Mouse (Mus musculus) forebrain, embryonic 11.5 days (tissue): ENCODE data around the gene Clcnka. TPM values are rescaled to one million over a fixed set of nuclear protein-coding genes. Genes with fewer than 3 reads are reported as not detected.

Source experiments
- ATAC-seq: fragments of 200-750 bp; cut with Nextera tagmentation; replicated peaks from 2 replicates; pipeline ENCODE4 v1.8.0; 2017; ENCODE audit warnings: moderate TSS enrichment; ENCODE audit not compliant: low FRiP score
- DNase-seq: peaks from one replicate; pipeline ENCODE4 v3.0.0-alpha.2; 2017; ENCODE audit warnings: low spot score
- H3K27ac ChIP-seq: fragments of 300-500 bp; sonication (generic); 2 replicates; pipeline ENCODE4 v1.5.1; 2014; ENCODE audit warnings: low read depth, low read length
- H3K27me3 ChIP-seq: fragments of 300-500 bp; sonication (generic); 2 replicates; pipeline ENCODE4 v1.6.1; 2014; ENCODE audit warnings: mild to moderate bottlenecking, low read length, mixed read lengths; ENCODE audit not compliant: control insufficient read depth, insufficient read depth
- H3K36me3 ChIP-seq: fragments of 300-500 bp; sonication (generic); 2 replicates; pipeline ENCODE4 v1.6.1; 2014; ENCODE audit warnings: mild to moderate bottlenecking, low read length, moderate library complexity, mixed read lengths; ENCODE audit not compliant: control insufficient read depth, insufficient read depth
- H3K4me1 ChIP-seq: fragments of 300-500 bp; sonication (generic); replicated peaks from 2 replicates; pipeline ENCODE4 v1.6.1; 2014; ENCODE audit warnings: low read length, mixed read lengths; ENCODE audit not compliant: control insufficient read depth, insufficient read depth
- H3K4me2 ChIP-seq: fragments of 300-500 bp; sonication (generic); 2 replicates; pipeline ENCODE4 v1.6.1; 2014; ENCODE audit warnings: low read depth, mild to moderate bottlenecking, low read length, moderate library complexity, mixed read lengths; ENCODE audit not compliant: severe bottlenecking
- H3K4me3 ChIP-seq: fragments of 300-500 bp; sonication (generic); 2 replicates; pipeline ENCODE4 v1.5.1; 2014; ENCODE audit warnings: low read depth, low read length
- H3K9ac ChIP-seq: fragments of 300-500 bp; sonication (generic); 2 replicates; pipeline ENCODE4 v1.6.1; 2014; ENCODE audit warnings: low read length
- H3K9me3 ChIP-seq: fragments of 300-500 bp; sonication (generic); 2 replicates; pipeline ENCODE4 v1.6.1; 2016; ENCODE audit warnings: low read length, mixed read lengths; ENCODE audit not compliant: control insufficient read depth
- WGBS: fragments of 180-500 bp; shearing (Covaris S2); extraction: QIAGEN DNeasy Blood & Tissue Kit; methylation state at CpG from one replicate; pipeline ENCODE4 v1.1.7; 2014; 5-methylcytosine and 5-hydroxymethylcytosine counted together
- polyA plus RNA-seq: library from polyadenylated mRNA; unstranded; fragments of >200 nt; fragmentation: Nextera tagmentation; extraction: Ambion mirVana; gene quantifications from 2 replicates; pipeline ENCODE4 v1.2.1, GENCODE M21; 2014

Clcnka gene
- polyA plus RNA-seq, 1 experiment from 2014 or later, result 0.17 TPM

GRCm38 (mm10) chr4:141391293-141391692 lies 7.2 kb downstream of the Clcnka start:
- Histone ChIP-seq H3K4me3 (no peak overlapping the region), H3K9ac (no peak overlapping the region), H3K27ac (no peak overlapping the region), H3K27me3 (peaks cover 1% of the 10 kb centered on the region; the same call in 1 of the 2 replicates), H3K4me2 (no peak overlapping the region), H3K36me3 (no peaks in the 10 kb centered on the region), H3K4me1 (no peaks in the 10 kb centered on the region), H3K9me3 (no peaks in the 10 kb centered on the region)
- ATAC-seq (no peak), DNase-seq (no peak)
- 84% methylated on average over 12 of the region's 12 CpGs for whole genome bisulfite sequencing

GRCm38 (mm10) chr4:141389366-141390150 lies 9.0 kb downstream of the Clcnka start:
- ATAC-seq (no peak), DNase-seq (no peak)
- no peak overlapping the region for H3K9ac ChIP-seq
- WGBS, result 72% methylated on average over 18 of the region's 18 CpGs
- peaks cover 5% of the 10 kb centered on the region for H3K27me3 ChIP-seq
- no peaks in the 10 kb centered on the region for H3K4me1 ChIP-seq
- no peak overlapping the region for H3K4me3 ChIP-seq
- no peaks in the 10 kb centered on the region for H3K9me3 ChIP-seq
- no peak overlapping the region for H3K27ac ChIP-seq
- H3K4me2 ChIP-seq, result no peak overlapping the region
- no peaks in the 10 kb centered on the region for H3K36me3 ChIP-seq

GRCm38 (mm10) chr4:141387933-141388332 lies 10.6 kb downstream of the Clcnka start:
- Histone ChIP-seq H3K27me3 (peaks cover 21% of the 10 kb centered on the region), H3K9me3 (no peaks in the 10 kb centered on the region), H3K4me2 (no peak overlapping the region), H3K4me3 (no peak overlapping the region), H3K27ac (no peak overlapping the region), H3K36me3 (no peaks in the 10 kb centered on the region), H3K9ac (no peak overlapping the region), H3K4me1 (no peaks in the 10 kb centered on the region)
- ATAC-seq (0 out of 2 replicates have a peak, but pooled peaks have one; percentile 17), DNase-seq (no peak)
- 69% methylated on average over 5 of the region's 5 CpGs for whole genome bisulfite sequencing

GRCm38 (mm10) chr4:141387093-141387784 lies 11.3 kb downstream of the Clcnka start:
- H3K9ac ChIP-seq, result no peak overlapping the region
- H3K27me3 ChIP-seq, result peaks cover 27% of the 10 kb centered on the region
- 23% methylated on average over 5 of the region's 5 CpGs for WGBS
- no peaks in the 10 kb centered on the region for H3K9me3 ChIP-seq
- H3K27ac ChIP-seq, result no peak overlapping the region
- no peak overlapping the region for H3K4me3 ChIP-seq
- H3K36me3 ChIP-seq, result no peaks in the 10 kb centered on the region
- peak; percentile 83 for DNase-seq
- H3K4me2 ChIP-seq, result no peak overlapping the region
- peaks cover 4% of the 10 kb centered on the region; the same call in 1 of the 2 replicates for H3K4me1 ChIP-seq
- ATAC-seq, result 0 out of 2 replicates have a peak, but pooled peaks have one; percentile 45

- Histone ChIP-seq H3K9me3 (no peaks in the 10 kb centered on the region), H3K27ac (no peak overlapping the region), H3K36me3 (no peaks in the 10 kb centered on the region), H3K27me3 (peaks cover 36% of the 10 kb centered on the region), H3K9ac (no peak overlapping the region), H3K4me1 (peaks cover 6% of the 10 kb centered on the region; the same call in 1 of the 2 replicates), H3K4me3 (no peak overlapping the region), H3K4me2 (no peak overlapping the region)
- no peak for ATAC-seq
- DNase-seq, result no peak
- 70% methylated on average over 7 of the region's 7 CpGs for WGBS
Measured at GRCm38 (mm10) chr4:141386150-141386549, 12.4 kb downstream of the Clcnka start.

- Histone ChIP-seq H3K27me3 (peaks cover 36% of the 10 kb centered on the region), H3K9me3 (no peaks in the 10 kb centered on the region), H3K4me3 (no peak overlapping the region), H3K27ac (no peak overlapping the region), H3K4me1 (peaks cover 6% of the 10 kb centered on the region; the same call in 1 of the 2 replicates), H3K36me3 (no peaks in the 10 kb centered on the region), H3K9ac (no peak overlapping the region), H3K4me2 (no peak overlapping the region)
- DNase-seq (peak; percentile 79), ATAC-seq (peak; percentile 49; the same call in 1 of the 2 replicates)
- WGBS, result 1% methylated on average over 7 of the region's 7 CpGs
Measured at GRCm38 (mm10) chr4:141385275-141385674, 13.2 kb downstream of the Clcnka start.

- Histone ChIP-seq H3K4me2 (peak overlapping the region; percentile 52), H3K9ac (no peak overlapping the region), H3K4me1 (peaks cover 6% of the 10 kb centered on the region; the same call in 1 of the 2 replicates), H3K9me3 (no peaks in the 10 kb centered on the region), H3K27me3 (peaks cover 36% of the 10 kb centered on the region), H3K36me3 (no peaks in the 10 kb centered on the region), H3K27ac (no peak overlapping the region), H3K4me3 (peak overlapping the region; percentile 22)
- ATAC-seq, result no peak; the same call in 1 of the 2 replicates
- WGBS, result under 1% methylated on average over 25 of the region's 25 CpGs
- peak; percentile 71 for DNase-seq
Measured at GRCm38 (mm10) chr4:141382406-141382805, 16.1 kb downstream of the Clcnka start.

- DNase-seq (no peak), ATAC-seq (no peak)
- no peaks in the 10 kb centered on the region for H3K36me3 ChIP-seq
- WGBS, result 60% methylated on average over 8 of the region's 8 CpGs
- H3K27ac ChIP-seq, result no peak overlapping the region
- no peaks in the 10 kb centered on the region for H3K9me3 ChIP-seq
- H3K4me2 ChIP-seq, result no peak overlapping the region
- H3K27me3 ChIP-seq, result peaks cover 32% of the 10 kb centered on the region
- H3K4me3 ChIP-seq, result no peak overlapping the region
- H3K4me1 ChIP-seq, result peaks cover 6% of the 10 kb centered on the region; the same call in 1 of the 2 replicates
- H3K9ac ChIP-seq, result no peak overlapping the region
Measured at GRCm38 (mm10) chr4:141379674-141380073, 18.9 kb downstream of the Clcnka start.
